Mouse (Mus musculus) forebrain, embryonic 13.5 days (tissue): ENCODE results near the gene Kctd12b. TPM values are rescaled to one million over a fixed set of nuclear protein-coding genes. Genes with fewer than 3 reads are reported as not detected.
"Not testable (repeated sequence)": the region's sequence is repeated elsewhere in the genome, so short reads cannot be mapped to it uniquely, and the experiment has no call there.

Experiments used
- ATAC-seq: fragments of 200-750 bp; cut with Nextera tagmentation; 2 replicates; pipeline ENCODE4 v1.8.0; 2017
- H3K27ac ChIP-seq: fragments of 300-500 bp; sonication (generic); 2 replicates; pipeline ENCODE4 v1.5.1; 2015; ENCODE audit warnings: inconsistent platforms, mild to moderate bottlenecking, moderate library complexity
- H3K27me3 ChIP-seq: fragments of 300-500 bp; sonication (generic); 2 replicates; pipeline ENCODE4 v1.6.1; 2015; ENCODE audit warnings: mild to moderate bottlenecking, inconsistent platforms
- H3K36me3 ChIP-seq: fragments of 300-500 bp; sonication (generic); 2 replicates; pipeline ENCODE4 v1.6.1; 2015; ENCODE audit warnings: mild to moderate bottlenecking, inconsistent platforms; ENCODE audit not compliant: poor library complexity, severe bottlenecking
- H3K4me1 ChIP-seq: fragments of 300-500 bp; sonication (generic); 2 replicates; pipeline ENCODE4 v1.6.1; 2015; ENCODE audit warnings: inconsistent platforms
- H3K4me2 ChIP-seq: fragments of 300-500 bp; sonication (generic); 2 replicates; pipeline ENCODE4 v1.6.1; 2015; ENCODE audit warnings: inconsistent platforms, mild to moderate bottlenecking, moderate library complexity
- H3K4me3 ChIP-seq: fragments of 300-500 bp; sonication (generic); 2 replicates; pipeline ENCODE4 v1.5.1; 2015; ENCODE audit warnings: mild to moderate bottlenecking, inconsistent platforms
- H3K9ac ChIP-seq: fragments of 300-500 bp; sonication (generic); 2 replicates; pipeline ENCODE4 v1.6.1; 2015; ENCODE audit warnings: mild to moderate bottlenecking, inconsistent platforms
- H3K9me3 ChIP-seq: fragments of 300-500 bp; sonication (generic); replicated peaks from 2 replicates; pipeline ENCODE4 v1.6.1; 2016; ENCODE audit warnings: inconsistent platforms
- WGBS: fragments of 180-500 bp; shearing (Covaris S2); methylation state at CpG from one replicate; pipeline ENCODE4 v1.1.7; 2015; 5-methylcytosine and 5-hydroxymethylcytosine counted together
- polyA plus RNA-seq: library from polyadenylated mRNA; unstranded; fragments of >200 nt; fragmentation: Nextera tagmentation; extraction: Ambion mirVana; gene quantifications from 2 replicates; pipeline ENCODE4 v1.2.1, GENCODE M21; 2015

Kctd12b gene
- 2.1 and 2.7 TPM in 2 replicates for polyA plus RNA-seq

GRCm38 (mm10) chrX:153695782-153696395, at the start of gene Kctd12b:
TSS of gene Kctd12b (minus strand) at chrX:153696391.
- Histone ChIP-seq H3K4me3 (peak within 1 kb of the TSS; percentile 21), H3K27me3 (no peaks in the 10 kb centered on the region), H3K27ac (no peak within 1 kb of the TSS), H3K4me2 (peak within 1 kb of the TSS; percentile 43), H3K36me3 (no peaks in the 10 kb centered on the region), H3K9me3 (no peaks in the 10 kb centered on the region), H3K9ac (no peak within 1 kb of the TSS), H3K4me1 (no peaks in the 10 kb centered on the region)
- ATAC-seq: no peak
- WGBS: 29% methylated on average over 11 of the region's 11 CpGs

DNA sequence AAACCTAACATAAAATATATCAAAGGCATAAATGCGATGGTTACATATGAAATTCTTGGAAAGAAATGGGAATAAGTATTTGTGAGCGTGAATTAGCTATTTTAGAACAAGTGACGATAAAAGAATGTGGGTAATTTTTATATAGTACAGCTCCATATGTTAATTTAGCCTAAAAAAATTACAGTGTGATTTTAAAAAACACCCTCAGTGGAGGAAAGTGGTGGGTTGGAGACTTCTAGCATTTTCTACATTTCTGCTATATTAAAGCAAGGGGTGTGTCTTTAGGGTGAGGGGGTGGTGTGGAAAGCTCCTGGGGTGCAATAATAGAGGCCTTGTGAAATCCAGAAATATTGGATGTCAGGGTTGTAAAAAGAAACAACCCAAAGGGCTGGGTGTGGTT, 46.3 kb upstream of the Kctd12b start:
- Histone ChIP-seq H3K4me2 (no peak overlapping the region), H3K27me3 (no peaks in the 10 kb centered on the region), H3K27ac (no peak overlapping the region), H3K9me3 (no peaks in the 10 kb centered on the region), H3K4me1 (no peaks in the 10 kb centered on the region), H3K36me3 (no peaks in the 10 kb centered on the region), H3K9ac (no peak overlapping the region), H3K4me3 (no peak overlapping the region)
- ATAC-seq: no peak
- WGBS: 89% methylated on average over 3 of the region's 3 CpGs

DNA sequence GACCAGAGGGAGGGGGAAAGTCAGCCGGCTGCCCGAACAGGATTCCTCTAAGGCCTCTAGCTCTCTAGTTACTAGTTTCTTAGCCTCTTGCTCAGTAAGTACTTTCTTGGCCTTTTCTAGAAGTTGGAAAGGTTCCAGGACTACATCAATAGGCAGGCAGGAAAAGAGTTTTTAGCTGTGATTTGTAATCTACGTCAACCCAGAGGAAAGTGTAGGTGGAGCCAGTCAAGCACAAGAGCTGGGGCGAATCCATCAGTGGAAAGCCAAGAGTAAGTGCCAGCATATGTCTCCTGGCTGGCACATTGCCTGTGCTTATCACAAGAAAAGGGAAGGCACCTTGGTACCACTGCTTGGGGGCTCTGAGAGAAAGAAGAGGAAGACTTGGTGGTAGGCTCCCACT, 39.5 kb upstream of the Kctd12b start:
- Histone ChIP-seq H3K4me3 (no peak overlapping the region), H3K4me2 (no peak overlapping the region), H3K9ac (no peak overlapping the region), H3K36me3 (peaks cover 19% of the 10 kb centered on the region; the same call in 1 of the 2 replicates), H3K27ac (no peak overlapping the region), H3K27me3 (no peaks in the 10 kb centered on the region), H3K4me1 (no peaks in the 10 kb centered on the region), H3K9me3 (no peaks in the 10 kb centered on the region)
- WGBS: 85% methylated on average over 4 of the region's 4 CpGs
- ATAC-seq: no peak

DNA sequence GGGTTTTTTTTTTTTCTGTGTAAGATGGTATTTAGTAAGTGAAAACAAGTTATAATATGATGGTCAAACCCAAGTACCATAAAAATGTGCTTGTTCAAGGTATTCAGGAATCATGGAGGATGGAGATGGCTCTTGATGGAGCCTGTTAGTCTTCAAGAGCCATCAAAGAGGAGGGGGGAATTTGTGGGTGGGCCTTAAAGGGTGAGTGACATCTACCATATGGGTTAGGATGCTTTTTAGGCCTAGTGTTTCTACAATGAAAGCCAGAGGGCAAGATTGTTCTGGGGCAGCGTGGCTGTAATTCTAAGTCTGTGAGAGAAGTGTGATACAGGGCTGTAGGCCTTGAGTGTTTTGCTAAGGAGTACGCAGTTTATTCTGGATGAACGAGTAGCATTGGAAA, 28.2 kb upstream of the Kctd12b start:
- H3K4me3 ChIP-seq: peak overlapping the region; percentile 51
- ATAC-seq: peak; percentile 67
- peak overlapping the region; percentile 72 for H3K9ac ChIP-seq
- peak overlapping the region; percentile 57 for H3K27ac ChIP-seq
- H3K4me2 ChIP-seq: peak overlapping the region; percentile 57
- H3K4me1 ChIP-seq: peaks cover 4% of the 10 kb centered on the region; the same call in 1 of the 2 replicates
- no peaks in the 10 kb centered on the region for H3K36me3 ChIP-seq
- 23% methylated on average over 3 of the region's 3 CpGs for WGBS
- H3K27me3 ChIP-seq: no peaks in the 10 kb centered on the region
- no peaks in the 10 kb centered on the region for H3K9me3 ChIP-seq

DNA sequence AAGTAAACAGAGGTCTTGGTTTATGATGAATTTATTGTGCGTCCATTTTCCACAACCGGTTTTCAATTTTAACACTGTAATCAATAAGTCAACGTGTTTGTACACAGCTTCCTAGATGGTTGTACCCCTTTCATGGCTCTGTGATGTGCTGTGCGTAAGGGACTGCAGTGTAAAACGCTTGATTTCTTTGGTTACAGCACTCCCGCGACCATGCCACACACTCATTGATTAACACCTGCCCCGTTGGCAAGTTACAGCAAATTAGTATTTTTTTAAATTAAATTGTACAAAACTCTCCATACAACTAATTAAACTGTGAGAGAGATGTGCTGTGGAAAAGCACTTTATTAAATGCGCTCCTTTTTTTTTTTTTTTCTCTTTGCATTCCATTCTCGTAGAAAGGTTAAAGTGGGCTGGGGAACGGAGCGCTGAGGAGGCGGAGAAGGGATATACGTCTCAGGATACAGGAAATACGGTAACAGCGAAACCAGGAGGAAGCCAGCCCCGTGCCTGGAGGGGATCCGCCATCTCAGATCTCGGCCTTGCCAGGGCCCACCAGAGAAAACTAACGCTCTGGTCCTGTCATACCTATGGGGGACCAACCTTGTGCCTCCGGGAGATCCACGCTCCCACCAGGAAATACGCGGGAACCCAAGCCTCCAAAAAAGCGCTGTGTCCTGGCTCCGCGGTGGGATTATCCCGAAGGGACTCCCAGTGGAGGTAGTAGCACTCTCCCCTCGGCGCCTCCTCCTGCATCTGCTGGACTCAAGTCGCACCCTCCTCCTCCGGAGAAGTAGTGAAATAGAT, 27.1 kb upstream of the Kctd12b start, which contains the start of gene Nbdy:
Nbdy (plus strand) TSS at position 481 of the 807 bp plus-strand sequence.
- Histone ChIP-seq H3K9ac (peak within 1 kb of the TSS; percentile 72), H3K4me3 (peak within 1 kb of the TSS; percentile 51), H3K4me2 (peak within 1 kb of the TSS; percentile 57), H3K27ac (peak within 1 kb of the TSS; percentile 79), H3K9me3 (no peaks in the 10 kb centered on the region), H3K4me1 (peaks cover 4% of the 10 kb centered on the region; the same call in 1 of the 2 replicates), H3K27me3 (no peaks in the 10 kb centered on the region), H3K36me3 (no peaks in the 10 kb centered on the region)
- ATAC-seq: peak; percentile 90
- 9% methylated on average over 32 of the region's 32 CpGs for WGBS

DNA sequence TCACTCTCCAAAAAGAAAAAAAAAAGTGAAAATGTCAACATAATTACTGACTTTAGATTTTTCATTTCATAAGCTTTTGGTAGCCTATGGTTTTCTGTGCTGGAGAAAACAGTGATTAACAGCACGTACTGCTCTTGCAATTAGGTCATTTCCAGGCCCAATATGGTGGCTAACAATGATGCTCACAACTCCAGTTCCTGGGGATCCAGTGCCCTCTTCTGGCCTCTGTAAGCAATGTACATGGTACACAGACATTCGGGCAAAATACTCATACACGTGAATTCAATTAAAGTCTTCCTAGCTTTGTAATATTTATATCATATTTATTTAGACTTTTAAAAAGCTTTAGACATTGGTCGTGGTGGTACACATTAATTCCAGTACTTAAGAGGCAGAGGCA, 23.4 kb upstream of the Kctd12b start:
- Histone ChIP-seq H3K4me1 (no peaks in the 10 kb centered on the region), H3K27me3 (no peaks in the 10 kb centered on the region), H3K9ac (no peak overlapping the region), H3K9me3 (no peaks in the 10 kb centered on the region), H3K4me3 (no peak overlapping the region), H3K36me3 (no peaks in the 10 kb centered on the region), H3K27ac (no peak overlapping the region), H3K4me2 (no peak overlapping the region)
- no peak; the same call in 1 of the 2 replicates for ATAC-seq
- 29% methylated on average over 4 of the region's 4 CpGs for WGBS

DNA sequence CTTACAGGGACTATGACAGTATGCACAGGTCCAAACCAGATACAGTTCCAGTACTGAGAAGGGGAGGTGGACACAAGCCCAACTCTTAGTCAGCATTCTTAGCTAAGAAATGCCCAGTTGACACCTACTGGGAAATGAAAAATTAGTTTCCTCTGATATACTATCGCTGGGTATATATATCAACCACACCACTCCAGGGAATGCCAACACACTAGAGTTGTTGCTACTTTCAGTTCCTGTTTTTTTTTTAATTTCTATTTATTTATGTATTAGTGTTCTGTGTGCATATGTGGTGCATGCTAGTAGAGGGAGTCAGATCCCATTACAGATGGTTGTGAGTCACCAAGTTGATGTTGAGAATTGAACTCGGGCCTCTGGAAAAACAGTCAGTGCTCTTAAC, 20.5 kb upstream of the Kctd12b start:
- no peaks in the 10 kb centered on the region for H3K4me1 ChIP-seq
- no peak overlapping the region for H3K9ac ChIP-seq
- no peak for ATAC-seq
- no peak overlapping the region for H3K27ac ChIP-seq
- H3K36me3 ChIP-seq: no peaks in the 10 kb centered on the region
- no peak overlapping the region for H3K4me2 ChIP-seq
- no peaks in the 10 kb centered on the region for H3K9me3 ChIP-seq
- no peak overlapping the region for H3K4me3 ChIP-seq
- 90% methylated on average over 2 of the region's 2 CpGs for WGBS
- H3K27me3 ChIP-seq: no peaks in the 10 kb centered on the region

- Histone ChIP-seq H3K9me3 (no peaks in the 10 kb centered on the region), H3K4me1 (no peaks in the 10 kb centered on the region), H3K27ac (no peak overlapping the region), H3K4me2 (no peak overlapping the region), H3K36me3 (no peaks in the 10 kb centered on the region), H3K27me3 (no peaks in the 10 kb centered on the region), H3K9ac (no peak overlapping the region), H3K4me3 (no peak overlapping the region)
- 0 out of 2 replicates have a peak, but pooled peaks have one; percentile 62 for ATAC-seq
- WGBS: 25% methylated on average over 4 of the region's 4 CpGs
Measured at GRCm38 (mm10) chrX:153707735-153708134, 11.5 kb upstream of the Kctd12b start.

DNA sequence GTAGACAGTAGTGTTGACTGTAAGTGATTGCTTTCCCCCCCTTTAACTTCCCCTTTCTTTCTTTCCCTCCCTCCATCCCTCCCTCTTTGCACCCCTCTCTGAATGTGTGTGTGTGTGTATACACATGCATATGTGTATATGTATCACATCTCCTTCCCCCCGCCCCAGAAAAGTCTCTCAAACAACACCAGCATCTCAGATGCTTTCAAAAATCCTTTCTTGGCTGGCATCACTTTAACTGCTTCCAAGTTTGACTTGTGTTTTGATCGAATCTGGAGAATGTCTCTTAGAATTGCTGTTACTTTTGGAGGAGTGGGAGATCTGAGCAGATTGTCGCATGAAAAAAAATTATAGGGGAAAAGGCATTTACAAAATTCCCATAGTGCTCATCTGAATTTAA, 4.3 kb upstream of the Kctd12b start:
- no peak overlapping the region for H3K9ac ChIP-seq
- WGBS: 80% methylated on average over 3 of the region's 3 CpGs

DNA sequence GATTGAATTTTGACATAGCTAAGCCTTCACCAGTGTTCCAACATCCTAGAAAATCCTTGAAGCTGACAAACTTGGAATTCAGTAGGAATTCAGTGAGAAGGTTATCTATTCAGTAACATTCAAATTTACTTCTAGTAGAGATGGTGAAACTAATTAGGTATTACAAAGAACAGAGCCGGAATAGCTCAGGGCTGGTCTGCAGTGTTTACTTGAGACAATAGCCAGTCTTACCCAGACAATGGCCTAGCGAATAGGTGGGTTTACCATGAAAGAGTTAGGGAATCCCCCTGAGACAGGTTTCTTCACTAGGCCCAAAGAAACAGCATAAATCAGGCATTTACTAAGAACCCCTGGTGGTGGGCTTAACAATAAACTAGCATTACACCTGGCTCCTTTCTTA, 28.0 kb downstream of the Kctd12b start:
- not testable (repeated sequence) for H3K9ac ChIP-seq, H3K4me1 ChIP-seq, H3K27ac ChIP-seq, H3K4me2 ChIP-seq, ATAC-seq, H3K27me3 ChIP-seq, H3K9me3 ChIP-seq, H3K4me3 ChIP-seq, H3K36me3 ChIP-seq
- 26% methylated on average over 2 of the region's 2 CpGs for WGBS

More for the DNA sequence above, 4.3 kb upstream of the Kctd12b start:
- no peak overlapping the region for H3K4me3 ChIP-seq
- no peaks in the 10 kb centered on the region for H3K9me3 ChIP-seq
- no peak overlapping the region for H3K27ac ChIP-seq
- no peak; the same call in 1 of the 2 replicates for ATAC-seq
- H3K4me1 ChIP-seq: no peaks in the 10 kb centered on the region
- H3K27me3 ChIP-seq: no peaks in the 10 kb centered on the region
- no peaks in the 10 kb centered on the region for H3K36me3 ChIP-seq
- no peak overlapping the region for H3K4me2 ChIP-seq

DNA sequence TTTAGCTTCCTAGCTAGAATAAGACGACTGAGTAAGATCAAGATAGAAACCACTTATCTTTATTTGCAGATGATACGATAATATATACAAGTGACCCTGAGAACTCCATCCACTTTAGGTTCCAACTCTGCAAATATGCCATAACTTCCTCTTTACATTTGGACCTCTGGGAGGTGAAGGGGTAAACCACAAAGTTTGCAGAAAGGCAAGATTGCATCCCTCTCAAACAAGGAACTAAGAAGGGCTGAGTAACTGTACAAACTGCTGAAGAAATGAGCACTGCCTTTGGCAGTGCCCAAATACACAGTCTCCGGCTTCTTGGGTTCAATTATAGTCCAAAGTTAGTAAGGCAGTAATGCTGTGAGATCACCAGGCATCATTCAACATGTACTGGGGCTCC, 31.3 kb downstream of the Kctd12b start:
- H3K4me1 ChIP-seq: no peaks in the 10 kb centered on the region
- no peak overlapping the region for H3K9ac ChIP-seq
- H3K4me3 ChIP-seq: no peak overlapping the region
- ATAC-seq: no peak
- no peak overlapping the region for H3K27ac ChIP-seq
- H3K36me3 ChIP-seq: no peaks in the 10 kb centered on the region
- WGBS: 90% methylated on average over 3 of the region's 3 CpGs
- H3K4me2 ChIP-seq: no peak overlapping the region
- H3K27me3 ChIP-seq: no peaks in the 10 kb centered on the region
- H3K9me3 ChIP-seq: no peaks in the 10 kb centered on the region

DNA sequence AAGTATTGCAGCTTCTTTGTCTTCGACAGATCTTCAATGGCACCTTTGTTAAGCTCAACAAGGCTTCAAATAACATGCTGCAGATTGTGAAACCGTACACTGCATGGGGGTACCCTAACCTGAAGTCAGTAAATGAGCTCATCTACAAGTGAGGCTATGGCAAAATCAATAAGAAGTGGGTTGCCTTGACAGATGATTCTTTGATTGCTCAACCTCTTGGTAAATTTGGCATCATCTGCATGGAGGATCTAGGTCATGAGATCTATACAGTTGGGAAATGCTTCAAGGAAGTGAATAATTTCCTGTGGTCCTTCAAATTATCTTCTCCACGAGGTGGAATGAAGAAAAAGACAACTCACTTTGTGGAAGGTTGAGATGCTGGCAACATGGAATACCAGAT, 39.2 kb downstream of the Kctd12b start:
- H3K9ac ChIP-seq: no peak overlapping the region
- ATAC-seq: no peak
- 78% methylated on average over 3 of the region's 3 CpGs for WGBS
- H3K9me3 ChIP-seq: no peaks in the 10 kb centered on the region; the same call in 1 of the 2 replicates
- no peak overlapping the region for H3K4me2 ChIP-seq
- H3K4me1 ChIP-seq: no peaks in the 10 kb centered on the region
- no peak overlapping the region for H3K4me3 ChIP-seq
- H3K27me3 ChIP-seq: no peaks in the 10 kb centered on the region
- H3K27ac ChIP-seq: no peak overlapping the region
- no peaks in the 10 kb centered on the region for H3K36me3 ChIP-seq
